Mouse (Mus musculus): ENCODE results near the gene Vmn2r37.
"Not testable (repeated sequence)": the region's sequence is repeated elsewhere in the genome, so short reads cannot be mapped to it uniquely, and the experiment has no call there.

The Vmn2r37 gene

GRCm38 (mm10) chr7:9223553-9223952, at the start of gene Vmn2r37:
Vmn2r37 (minus strand) TSS chr7:9223653.
- not testable (repeated sequence) for DNase-seq

Measured in spleen, adult 18-20 months (tissue).